Mouse (Mus musculus): ENCODE data around the gene Gucy1a1. TPM values are rescaled to one million over a fixed set of nuclear protein-coding genes. Genes with fewer than 3 reads are reported as not detected.
"Not testable (repeated sequence)": the region's sequence is repeated elsewhere in the genome, so short reads cannot be mapped to it uniquely, and the experiment has no call there.

The Gucy1a1 gene
- polyA plus RNA-seq, 1 experiment = 0.52 TPM

GRCm38 (mm10) chr3:82167064-82167463 lies 21.5 kb upstream of the Gucy1a1 start:
- H3K27me3 ChIP-seq (ENCODE audit: control insufficient read depth, insufficient read depth, low read length, poor library complexity, severe bottlenecking) = no peaks in the 10 kb centered on the region
- H3K9me3 ChIP-seq (replicated peaks; ENCODE audit: control insufficient read depth, insufficient read depth, low read length, poor library complexity, severe bottlenecking) = no peaks in the 10 kb centered on the region
- no peak overlapping the region for H3K9ac ChIP-seq (ENCODE audit: low read depth, poor library complexity, severe bottlenecking)
- H3K4me3 ChIP-seq (ENCODE audit: low read depth, low read length) = no peak overlapping the region
- no peaks in the 10 kb centered on the region for H3K4me1 ChIP-seq (ENCODE audit: control insufficient read depth, insufficient read depth, low read length)
- H3K27ac ChIP-seq (ENCODE audit: insufficient read depth, low read length) = no peak overlapping the region
- H3K36me3 ChIP-seq (ENCODE audit: control insufficient read depth, insufficient read depth, low read length, poor library complexity, severe bottlenecking) = no peaks in the 10 kb centered on the region
- TF ChIP-seq POLR2A (IDR thresholded peaks at IDR 0.05; ENCODE audit: insufficient read depth, low read length) (no peak), CTCF (IDR thresholded peaks at IDR 0.05; ENCODE audit: low read depth, low read length) (no peak), EP300 (IDR thresholded peaks at IDR 0.05; ENCODE audit: insufficient read depth, low read depth, low read length) (no peak)

GRCm38 (mm10) chr3:82165937-82166336 lies 20.3 kb upstream of the Gucy1a1 start:
- Histone ChIP-seq H3K9ac (ENCODE audit: low read depth, poor library complexity, severe bottlenecking) (no peak overlapping the region), H3K4me3 (ENCODE audit: low read depth, low read length) (no peak overlapping the region), H3K36me3 (ENCODE audit: control insufficient read depth, insufficient read depth, low read length, poor library complexity, severe bottlenecking) (no peaks in the 10 kb centered on the region), H3K4me1 (ENCODE audit: control insufficient read depth, insufficient read depth, low read length) (no peaks in the 10 kb centered on the region), H3K27ac (ENCODE audit: insufficient read depth, low read length) (no peak overlapping the region), H3K27me3 (ENCODE audit: control insufficient read depth, insufficient read depth, low read length, poor library complexity, severe bottlenecking) (no peaks in the 10 kb centered on the region), H3K9me3 (replicated peaks; ENCODE audit: control insufficient read depth, insufficient read depth, low read length, poor library complexity, severe bottlenecking) (no peaks in the 10 kb centered on the region)
- TF ChIP-seq CTCF (IDR thresholded peaks at IDR 0.05; ENCODE audit: low read depth, low read length) (no peak), POLR2A (IDR thresholded peaks at IDR 0.05; ENCODE audit: insufficient read depth, low read length) (no peak), EP300 (IDR thresholded peaks at IDR 0.05; ENCODE audit: insufficient read depth, low read depth, low read length) (no peak)

- H3K9me3 ChIP-seq (replicated peaks; ENCODE audit: control insufficient read depth, insufficient read depth, low read length, poor library complexity, severe bottlenecking); H3K9ac ChIP-seq (ENCODE audit: low read depth, poor library complexity, severe bottlenecking); H3K27ac ChIP-seq (ENCODE audit: insufficient read depth, low read length); H3K4me3 ChIP-seq (ENCODE audit: low read depth, low read length); H3K4me1 ChIP-seq (ENCODE audit: control insufficient read depth, insufficient read depth, low read length); H3K27me3 ChIP-seq (ENCODE audit: control insufficient read depth, insufficient read depth, low read length, poor library complexity, severe bottlenecking); H3K36me3 ChIP-seq (ENCODE audit: control insufficient read depth, insufficient read depth, low read length, poor library complexity, severe bottlenecking): not testable (repeated sequence)
Measured at GRCm38 (mm10) chr3:82162992-82163391, 17.4 kb upstream of the Gucy1a1 start.

- no peak overlapping the region for H3K27ac ChIP-seq (ENCODE audit: insufficient read depth, low read length)
- no peak for TF ChIP-seq EP300 (IDR thresholded peaks at IDR 0.05; ENCODE audit: insufficient read depth, low read depth, low read length)
- no peak for TF ChIP-seq CTCF (IDR thresholded peaks at IDR 0.05; ENCODE audit: low read depth, low read length)
- TF ChIP-seq POLR2A (IDR thresholded peaks at IDR 0.05; ENCODE audit: insufficient read depth, low read length) = no peak
- no peak overlapping the region for H3K4me3 ChIP-seq (ENCODE audit: low read depth, low read length)
Measured at GRCm38 (mm10) chr3:82145978-82146377, 389 bp upstream of the Gucy1a1 start.

GRCm38 (mm10) chr3:82144725-82145125 lies 864 bp downstream of the Gucy1a1 start:
- Histone ChIP-seq H3K27me3 (ENCODE audit: control insufficient read depth, insufficient read depth, low read length, poor library complexity, severe bottlenecking) (no peaks in the 10 kb centered on the region), H3K4me3 (ENCODE audit: low read depth, low read length) (peak overlapping the region; percentile 43), H3K27ac (ENCODE audit: insufficient read depth, low read length) (no peak overlapping the region), H3K9me3 (replicated peaks; ENCODE audit: control insufficient read depth, insufficient read depth, low read length, poor library complexity, severe bottlenecking) (no peaks in the 10 kb centered on the region), H3K4me1 (ENCODE audit: control insufficient read depth, insufficient read depth, low read length) (no peaks in the 10 kb centered on the region), H3K9ac (ENCODE audit: low read depth, poor library complexity, severe bottlenecking) (no peak overlapping the region), H3K36me3 (ENCODE audit: control insufficient read depth, insufficient read depth, low read length, poor library complexity, severe bottlenecking) (no peaks in the 10 kb centered on the region)
- TF ChIP-seq EP300 (IDR thresholded peaks at IDR 0.05; ENCODE audit: insufficient read depth, low read depth, low read length) (no peak), POLR2A (IDR thresholded peaks at IDR 0.05; ENCODE audit: insufficient read depth, low read length) (no peak), CTCF (IDR thresholded peaks at IDR 0.05; ENCODE audit: low read depth, low read length) (no peak)

More at GRCm38 (mm10) chr3:82145978-82146377, 389 bp upstream of the Gucy1a1 start:
- no peaks in the 10 kb centered on the region for H3K9me3 ChIP-seq (replicated peaks; ENCODE audit: control insufficient read depth, insufficient read depth, low read length, poor library complexity, severe bottlenecking)
- H3K27me3 ChIP-seq (ENCODE audit: control insufficient read depth, insufficient read depth, low read length, poor library complexity, severe bottlenecking) = no peaks in the 10 kb centered on the region
- H3K9ac ChIP-seq (ENCODE audit: low read depth, poor library complexity, severe bottlenecking) = no peak overlapping the region
- H3K4me1 ChIP-seq (ENCODE audit: control insufficient read depth, insufficient read depth, low read length) = no peaks in the 10 kb centered on the region
- H3K36me3 ChIP-seq (ENCODE audit: control insufficient read depth, insufficient read depth, low read length, poor library complexity, severe bottlenecking) = no peaks in the 10 kb centered on the region

- no peaks in the 10 kb centered on the region for H3K9me3 ChIP-seq (replicated peaks; ENCODE audit: control insufficient read depth, insufficient read depth, low read length, poor library complexity, severe bottlenecking)
- 0 out of 2 replicates have a peak, but pooled peaks cover 1% of the 10 kb centered on the region for H3K27me3 ChIP-seq (ENCODE audit: control insufficient read depth, insufficient read depth, low read length, poor library complexity, severe bottlenecking)
- no peaks in the 10 kb centered on the region for H3K4me1 ChIP-seq (ENCODE audit: control insufficient read depth, insufficient read depth, low read length)
- H3K9ac ChIP-seq (ENCODE audit: low read depth, poor library complexity, severe bottlenecking) = no peak overlapping the region
- H3K4me3 ChIP-seq (ENCODE audit: low read depth, low read length) = no peak overlapping the region
- H3K27ac ChIP-seq (ENCODE audit: insufficient read depth, low read length) = no peak overlapping the region
- H3K36me3 ChIP-seq (ENCODE audit: control insufficient read depth, insufficient read depth, low read length, poor library complexity, severe bottlenecking) = no peaks in the 10 kb centered on the region
- no peak for TF ChIP-seq CTCF (IDR thresholded peaks at IDR 0.05; ENCODE audit: low read depth, low read length)
- TF ChIP-seq POLR2A (IDR thresholded peaks at IDR 0.05; ENCODE audit: insufficient read depth, low read length) = no peak
- no peak for TF ChIP-seq EP300 (IDR thresholded peaks at IDR 0.05; ENCODE audit: insufficient read depth, low read depth, low read length)
Measured at GRCm38 (mm10) chr3:82140781-82141180, 4.8 kb downstream of the Gucy1a1 start.
